Mouse (Mus musculus) midbrain, embryonic 16.5 days (tissue): ENCODE results near the gene Iqschfp. TPM values are rescaled to one million over a fixed set of nuclear protein-coding genes. Genes with fewer than 3 reads are reported as not detected.

Experiments
- ATAC-seq: fragments of 200-750 bp; cut with Nextera tagmentation; 2 replicates; pipeline ENCODE4 v1.8.0; 2017; ENCODE audit warnings: moderate TSS enrichment
- H3K27ac ChIP-seq: fragments of 300-500 bp; sonication (generic); 2 replicates; pipeline ENCODE4 v1.5.1; 2014; ENCODE audit warnings: mild to moderate bottlenecking, low read length, mixed read lengths
- H3K27me3 ChIP-seq: fragments of 300-500 bp; sonication (generic); 2 replicates; pipeline ENCODE4 v1.6.1; 2014; ENCODE audit warnings: low read depth, low read length, mixed read lengths; ENCODE audit not compliant: control insufficient read depth, insufficient read depth
- H3K36me3 ChIP-seq: fragments of 300-500 bp; sonication (generic); 2 replicates; pipeline ENCODE4 v1.6.1; 2014; ENCODE audit warnings: mild to moderate bottlenecking, low read length, moderate library complexity, mixed read lengths; ENCODE audit not compliant: control insufficient read depth, insufficient read depth
- H3K4me1 ChIP-seq: fragments of 300-500 bp; sonication (generic); 2 replicates; pipeline ENCODE4 v1.6.1; 2014; ENCODE audit warnings: mild to moderate bottlenecking, low read length, mixed read lengths; ENCODE audit not compliant: control insufficient read depth, insufficient read depth
- H3K4me2 ChIP-seq: fragments of 300-500 bp; sonication (generic); 2 replicates; pipeline ENCODE4 v1.6.1; 2014; ENCODE audit warnings: mild to moderate bottlenecking, low read length, mixed read lengths
- H3K4me3 ChIP-seq: fragments of 300-500 bp; sonication (generic); 2 replicates; pipeline ENCODE4 v1.5.1; 2014; ENCODE audit warnings: low read depth, mild to moderate bottlenecking, low read length, moderate library complexity, mixed read lengths
- H3K9ac ChIP-seq: fragments of 300-500 bp; sonication (generic); 2 replicates; pipeline ENCODE4 v1.6.1; 2014; ENCODE audit warnings: low read depth, low read length, mixed read lengths
- H3K9me3 ChIP-seq: fragments of 300-500 bp; sonication (generic); replicated peaks from 2 replicates; pipeline ENCODE4 v1.6.1; 2014; ENCODE audit warnings: mild to moderate bottlenecking, low read length, mixed read lengths; ENCODE audit not compliant: control insufficient read depth, poor library complexity, severe bottlenecking
- WGBS: fragments of 180-500 bp; shearing (Covaris S2); extraction: QIAGEN DNeasy Blood & Tissue Kit; methylation state at CpG from one replicate; pipeline ENCODE4 v1.1.7; 2014; 5-methylcytosine and 5-hydroxymethylcytosine counted together
- polyA plus RNA-seq: library from polyadenylated mRNA; unstranded; fragments of >200 nt; fragmentation: Nextera tagmentation; extraction: Ambion mirVana; gene quantifications from 2 replicates; pipeline ENCODE4 v1.2.1, GENCODE M21; 2015

The Iqschfp gene
- polyA plus RNA-seq, 1 experiment from 2014 or later, result 6.7 TPM

DNA sequence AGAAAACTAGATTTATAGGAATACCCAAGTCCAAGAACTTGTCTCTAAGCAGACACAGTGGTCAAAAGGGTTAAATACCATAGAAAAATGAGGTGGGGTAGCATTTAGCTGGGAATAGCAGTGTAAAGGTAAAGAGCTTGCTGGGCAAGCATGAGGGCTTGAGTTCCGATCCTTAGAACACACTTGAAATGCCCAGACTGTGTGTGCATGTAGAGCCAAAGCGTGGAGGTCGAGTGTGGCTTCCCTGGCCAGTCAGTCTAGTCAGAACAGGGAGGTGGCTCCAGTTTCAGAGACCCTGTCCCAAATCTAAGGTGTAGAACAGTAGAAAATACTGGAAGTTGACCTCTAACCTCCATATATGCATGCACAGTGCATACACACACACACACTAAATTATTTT is 591.5 kb downstream of the Iqschfp start:
- H3K4me1 ChIP-seq, result no peaks in the 10 kb centered on the region
- H3K4me3 ChIP-seq, result no peak overlapping the region
- H3K9ac ChIP-seq, result no peak overlapping the region
- no peak for ATAC-seq
- H3K4me2 ChIP-seq, result no peak overlapping the region
- H3K9me3 ChIP-seq, result no peaks in the 10 kb centered on the region
- H3K27ac ChIP-seq, result no peak overlapping the region
- no peaks in the 10 kb centered on the region for H3K27me3 ChIP-seq
- WGBS, result 87% methylated on average over 3 of the region's 3 CpGs
- H3K36me3 ChIP-seq, result no peaks in the 10 kb centered on the region

DNA sequence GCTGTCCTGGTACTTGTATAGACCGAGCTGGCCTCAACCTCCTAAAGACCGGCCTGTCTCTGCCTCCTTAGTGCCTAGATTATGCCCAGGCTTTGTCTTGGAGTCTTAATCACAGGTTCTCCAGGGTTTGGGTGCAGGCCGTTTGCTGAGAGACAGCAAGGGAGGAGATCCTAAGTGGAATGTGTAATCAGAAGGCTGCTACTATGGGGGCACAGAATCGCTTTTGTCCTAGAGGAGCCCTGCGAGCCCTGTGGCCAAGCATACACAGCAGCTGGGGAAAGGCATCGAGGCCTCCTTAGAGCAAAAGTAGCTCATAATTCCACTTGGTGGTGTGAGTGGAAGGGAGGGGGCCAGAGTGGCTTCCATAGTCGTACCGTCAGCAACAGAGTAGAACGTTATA is 592.0 kb downstream of the Iqschfp start:
- no peak overlapping the region for H3K4me3 ChIP-seq
- no peaks in the 10 kb centered on the region for H3K36me3 ChIP-seq
- no peak for ATAC-seq
- H3K9ac ChIP-seq, result no peak overlapping the region
- H3K4me2 ChIP-seq, result no peak overlapping the region
- H3K4me1 ChIP-seq, result no peaks in the 10 kb centered on the region
- no peak overlapping the region for H3K27ac ChIP-seq
- H3K27me3 ChIP-seq, result no peaks in the 10 kb centered on the region
- WGBS, result 84% methylated on average over 9 of the region's 9 CpGs
- H3K9me3 ChIP-seq, result no peaks in the 10 kb centered on the region

DNA sequence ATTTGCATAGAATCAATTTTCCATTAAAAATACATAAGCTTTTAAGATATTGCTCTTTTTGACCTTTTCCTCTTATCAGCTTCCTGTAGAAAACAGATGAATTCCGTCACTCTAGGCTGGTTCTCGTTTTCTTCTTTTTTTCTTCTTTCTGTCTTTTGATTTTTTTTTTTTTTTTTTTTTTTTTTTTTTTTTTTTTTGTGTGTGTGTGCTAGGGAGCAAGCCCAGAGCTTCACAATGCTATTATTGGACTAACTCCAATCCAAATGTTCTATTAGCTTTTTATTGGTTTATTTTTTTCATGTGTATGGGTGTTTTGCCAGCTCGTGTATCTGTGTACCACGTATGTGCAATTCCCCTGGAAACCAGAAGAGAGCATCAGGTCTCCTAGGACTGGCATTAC is 592.5 kb downstream of the Iqschfp start:
- ATAC-seq, result no peak
- no peak overlapping the region for H3K4me2 ChIP-seq
- H3K4me1 ChIP-seq, result no peaks in the 10 kb centered on the region
- H3K36me3 ChIP-seq, result no peaks in the 10 kb centered on the region
- H3K27ac ChIP-seq, result no peak overlapping the region
- no peaks in the 10 kb centered on the region for H3K9me3 ChIP-seq
- H3K27me3 ChIP-seq, result no peaks in the 10 kb centered on the region
- 87% methylated on average over 4 of the region's 4 CpGs for WGBS
- H3K9ac ChIP-seq, result no peak overlapping the region
- no peak overlapping the region for H3K4me3 ChIP-seq

DNA sequence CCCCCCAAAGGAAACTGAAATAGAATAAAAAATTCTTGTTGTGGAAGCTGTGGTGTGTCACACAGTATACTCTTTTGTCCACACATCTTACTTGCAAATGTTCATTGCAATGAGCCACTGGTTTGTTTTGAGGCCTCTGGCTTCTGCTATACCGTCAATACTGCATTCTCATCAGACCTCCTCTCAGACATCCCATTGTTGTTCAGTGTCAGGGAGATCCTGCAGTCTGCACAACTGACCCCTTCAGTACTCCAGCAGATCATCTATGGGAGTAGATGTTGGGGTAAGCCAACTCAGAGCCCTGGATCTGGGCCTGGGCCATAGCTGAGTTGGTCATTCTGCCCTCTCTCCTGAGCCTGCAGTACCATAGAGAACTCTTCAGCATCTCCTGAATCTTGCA is 595.6 kb downstream of the Iqschfp start:
- 44% methylated on average over 1 of the region's 1 CpGs for WGBS
- Histone ChIP-seq H3K4me2 (no peak overlapping the region), H3K27me3 (no peaks in the 10 kb centered on the region), H3K9me3 (no peaks in the 10 kb centered on the region), H3K36me3 (no peaks in the 10 kb centered on the region), H3K4me1 (no peaks in the 10 kb centered on the region), H3K27ac (no peak overlapping the region), H3K4me3 (no peak overlapping the region), H3K9ac (no peak overlapping the region)
- no peak for ATAC-seq

DNA sequence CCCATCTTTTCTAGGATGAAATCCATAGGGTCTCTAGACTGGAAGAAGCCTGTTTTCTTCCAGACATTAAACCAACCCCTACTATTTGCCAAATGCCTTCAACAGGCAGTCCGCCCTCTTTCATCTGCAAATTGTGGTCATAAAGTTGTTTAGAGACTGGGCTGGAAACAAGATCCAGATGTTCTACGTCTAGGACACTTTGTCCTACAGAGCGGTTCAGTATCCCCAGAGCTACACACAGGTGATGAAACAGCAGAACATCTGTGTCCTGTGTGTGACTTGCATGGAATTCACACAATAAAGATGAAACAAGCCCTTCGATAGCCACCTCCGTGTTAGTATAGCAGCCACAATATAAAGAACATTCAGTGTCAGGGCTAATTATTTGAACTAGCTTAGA is 596.3 kb downstream of the Iqschfp start:
- Histone ChIP-seq H3K4me1 (peaks cover 3% of the 10 kb centered on the region; the same call in 1 of the 2 replicates), H3K4me2 (no peak overlapping the region), H3K36me3 (no peaks in the 10 kb centered on the region), H3K4me3 (no peak overlapping the region), H3K27me3 (no peaks in the 10 kb centered on the region), H3K27ac (no peak overlapping the region), H3K9ac (no peak overlapping the region), H3K9me3 (no peaks in the 10 kb centered on the region)
- no peak for ATAC-seq
- WGBS, result 80% methylated on average over 5 of the region's 5 CpGs

DNA sequence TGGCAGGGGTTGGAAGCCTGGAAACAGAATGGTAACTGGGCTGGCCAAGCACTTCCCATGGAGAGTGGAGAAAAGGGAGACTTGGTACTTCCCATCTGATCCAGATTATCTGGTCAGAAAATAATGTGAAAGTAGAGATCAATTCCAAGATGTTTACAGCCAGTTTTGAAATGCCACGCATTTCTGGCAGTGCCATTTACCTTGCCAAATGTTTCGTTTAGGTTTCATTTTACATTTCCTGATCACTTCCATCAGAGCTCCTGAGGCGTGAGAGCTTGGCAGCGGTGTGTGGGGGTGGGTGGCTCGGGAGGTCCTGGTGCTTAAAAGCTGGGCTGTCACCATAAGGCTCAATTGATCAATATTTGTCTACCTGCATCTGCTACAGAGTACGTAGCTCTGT is 599.5 kb downstream of the Iqschfp start:
- Histone ChIP-seq H3K4me1 (peaks cover 13% of the 10 kb centered on the region), H3K9me3 (no peaks in the 10 kb centered on the region), H3K4me2 (no peak overlapping the region), H3K36me3 (no peaks in the 10 kb centered on the region), H3K27ac (no peak overlapping the region), H3K4me3 (no peak overlapping the region), H3K27me3 (no peaks in the 10 kb centered on the region), H3K9ac (no peak overlapping the region)
- WGBS, result 71% methylated on average over 6 of the region's 6 CpGs
- ATAC-seq, result no peak

DNA sequence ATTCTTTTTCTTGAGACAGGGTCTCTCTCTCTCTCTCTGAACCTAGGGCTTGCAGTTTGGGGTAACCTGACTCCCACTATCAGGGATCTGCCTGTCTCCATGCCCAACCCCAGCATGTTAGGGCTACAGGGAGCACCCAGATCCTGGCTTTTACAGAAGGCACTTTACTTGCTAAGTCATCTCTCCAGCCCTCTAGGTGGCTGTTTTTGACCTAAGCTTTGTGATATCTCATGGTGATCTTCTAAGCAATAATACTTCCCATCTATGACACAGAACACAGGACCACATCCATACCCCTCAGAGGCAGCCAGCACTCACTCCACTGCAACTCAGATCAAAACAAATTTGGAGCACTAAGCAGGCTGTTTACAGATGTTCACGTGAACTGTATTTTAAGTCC is 600.0 kb downstream of the Iqschfp start:
- Histone ChIP-seq H3K4me2 (no peak overlapping the region), H3K4me3 (no peak overlapping the region), H3K9me3 (no peaks in the 10 kb centered on the region), H3K36me3 (no peaks in the 10 kb centered on the region), H3K4me1 (peaks cover 13% of the 10 kb centered on the region), H3K27ac (no peak overlapping the region), H3K27me3 (no peaks in the 10 kb centered on the region), H3K9ac (no peak overlapping the region)
- 76% methylated on average over 1 of the region's 1 CpGs for WGBS
- ATAC-seq, result no peak

DNA sequence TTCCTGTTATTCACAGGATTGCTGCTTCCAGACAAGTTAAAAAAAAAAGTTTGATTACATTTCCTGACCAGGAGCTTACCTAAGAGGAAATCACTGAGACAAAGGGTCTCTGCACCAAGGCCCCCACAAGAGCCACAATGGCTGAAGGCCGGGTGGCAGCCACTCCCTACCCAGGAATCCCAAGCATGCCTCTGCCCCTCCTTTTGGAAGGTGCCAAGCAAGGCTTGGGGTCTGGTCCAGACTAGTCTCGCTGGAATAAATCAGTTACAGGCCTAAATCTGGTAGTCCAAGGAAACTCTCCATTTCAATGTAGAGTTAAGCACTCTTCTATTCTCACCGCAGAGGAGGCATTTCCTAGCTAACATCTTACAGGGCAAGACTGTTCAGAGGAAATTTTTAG is 600.5 kb downstream of the Iqschfp start:
- Histone ChIP-seq H3K27ac (no peak overlapping the region), H3K9ac (no peak overlapping the region), H3K4me2 (peak overlapping the region; percentile 99; the same call in 1 of the 2 replicates), H3K9me3 (no peaks in the 10 kb centered on the region), H3K36me3 (no peaks in the 10 kb centered on the region), H3K4me1 (peaks cover 13% of the 10 kb centered on the region), H3K4me3 (no peak overlapping the region), H3K27me3 (no peaks in the 10 kb centered on the region)
- 35% methylated on average over 3 of the region's 3 CpGs for WGBS
- ATAC-seq, result no peak

DNA sequence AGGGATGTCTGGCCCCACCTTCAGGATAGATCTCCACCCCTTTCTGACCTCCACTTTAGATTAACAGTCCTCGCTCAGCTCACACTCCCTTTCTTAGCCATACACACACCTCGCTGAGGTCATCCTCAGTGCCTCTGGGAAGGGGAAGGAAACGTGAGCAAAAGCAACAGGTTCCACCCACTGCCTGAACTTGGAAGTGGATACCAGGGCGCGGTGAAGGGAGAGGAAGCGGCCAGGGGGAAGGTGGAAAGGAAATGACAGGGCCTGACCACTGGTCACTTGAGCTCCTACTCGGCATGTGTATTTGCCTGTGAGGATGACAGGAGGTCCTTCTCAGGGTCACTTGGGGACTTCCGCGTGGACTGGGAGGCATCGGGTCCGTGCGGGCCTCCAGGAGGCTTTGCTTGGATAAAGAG is 601.1 kb downstream of the Iqschfp start:
- Histone ChIP-seq H3K27me3 (no peaks in the 10 kb centered on the region), H3K27ac (peak overlapping the region; percentile 77), H3K9me3 (no peaks in the 10 kb centered on the region), H3K4me1 (peaks cover 13% of the 10 kb centered on the region), H3K4me3 (peak overlapping the region; percentile 54), H3K9ac (peak overlapping the region; percentile 78), H3K36me3 (no peaks in the 10 kb centered on the region), H3K4me2 (peak overlapping the region; percentile 99)
- 2% methylated on average over 12 of the region's 12 CpGs for WGBS
- peak; percentile 9 for ATAC-seq
